Mouse (Mus musculus): ENCODE measurements around the gene Unc5cl. TPM values are rescaled to one million over a fixed set of nuclear protein-coding genes. Genes with fewer than 3 reads are reported as not detected.
A peak's percentile ranks its signal among the peaks of the same experiment; 100 is the strongest.
"Not testable (repeated sequence)": the region's sequence is repeated elsewhere in the genome, so short reads cannot be mapped to it uniquely, and the experiment has no call there.

Unc5cl gene
- total RNA-seq, 2 experiments from 2014 or later = not detected

- peak; percentile 87 for DNase-seq
Measured at GRCm38 (mm10) chr17:48467395-48468231, 12.9 kb downstream of the Unc5cl start.

DNA sequence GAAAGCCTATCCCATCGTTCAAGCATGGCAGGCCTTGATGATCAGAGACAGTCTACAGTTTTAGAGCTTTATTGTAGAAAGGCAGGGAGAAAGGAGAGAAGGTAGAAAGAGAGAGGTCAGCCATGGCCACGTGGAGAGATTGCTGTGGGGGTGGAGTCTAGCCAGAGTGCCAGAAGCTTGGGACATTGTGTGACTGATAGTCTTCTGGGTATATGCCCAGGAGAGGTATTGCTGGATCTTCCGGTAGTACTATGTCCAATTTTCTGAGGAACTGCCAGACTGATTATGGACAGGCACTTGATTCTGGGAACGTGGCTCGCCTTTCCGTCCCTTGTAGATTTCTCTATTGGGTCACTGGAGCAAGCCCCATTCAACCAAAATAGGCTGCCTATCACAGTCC is 19.6 kb downstream of the Unc5cl start:
- DNase-seq = not testable (repeated sequence)

- DNase-seq = no peak
Measured at GRCm38 (mm10) chr17:48475444-48475843, 20.7 kb downstream of the Unc5cl start.

DNA sequence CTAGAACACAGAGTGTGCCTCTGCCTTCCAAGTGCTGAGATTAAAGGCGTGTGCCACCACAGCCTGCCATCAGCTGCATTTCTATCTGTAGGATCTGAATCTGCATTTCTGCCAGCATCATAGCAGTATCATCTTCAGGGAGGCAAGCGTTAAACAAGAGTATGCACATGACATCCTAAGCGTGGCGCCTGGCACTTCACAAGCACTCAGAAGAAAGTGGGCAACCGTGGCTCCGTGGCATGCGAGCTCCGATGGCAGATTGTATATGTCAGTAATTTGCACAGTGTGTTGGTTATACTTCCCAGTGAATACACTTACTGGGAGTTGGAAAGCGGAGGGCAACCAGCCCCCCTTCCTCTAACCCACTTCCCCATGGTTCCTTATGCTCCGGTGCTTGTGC is 25.3 kb downstream of the Unc5cl start:
- no peak for DNase-seq

DNA sequence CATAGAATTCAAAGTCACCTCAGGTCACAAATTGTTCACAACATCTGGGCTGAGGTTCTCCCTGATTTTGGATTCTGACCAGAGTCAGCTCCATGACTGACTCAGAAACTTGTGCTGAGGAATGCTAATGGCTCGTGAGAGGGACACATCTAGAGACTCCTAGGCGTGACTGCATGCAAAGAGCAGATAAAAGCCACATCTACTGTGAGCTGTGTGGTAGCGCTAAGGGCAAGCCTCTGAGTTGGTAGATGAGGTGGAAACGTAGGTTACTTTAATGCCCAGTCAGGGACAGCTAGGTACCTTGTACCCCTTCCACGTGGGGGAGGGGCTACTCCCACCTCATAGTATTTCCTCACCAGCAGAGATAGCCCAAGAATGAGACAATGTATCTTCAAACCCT is 29.1 kb downstream of the Unc5cl start:
- DNase-seq = no peak

- no peak for DNase-seq
Measured at GRCm38 (mm10) chr17:48484191-48484590, 29.5 kb downstream of the Unc5cl start.

DNA sequence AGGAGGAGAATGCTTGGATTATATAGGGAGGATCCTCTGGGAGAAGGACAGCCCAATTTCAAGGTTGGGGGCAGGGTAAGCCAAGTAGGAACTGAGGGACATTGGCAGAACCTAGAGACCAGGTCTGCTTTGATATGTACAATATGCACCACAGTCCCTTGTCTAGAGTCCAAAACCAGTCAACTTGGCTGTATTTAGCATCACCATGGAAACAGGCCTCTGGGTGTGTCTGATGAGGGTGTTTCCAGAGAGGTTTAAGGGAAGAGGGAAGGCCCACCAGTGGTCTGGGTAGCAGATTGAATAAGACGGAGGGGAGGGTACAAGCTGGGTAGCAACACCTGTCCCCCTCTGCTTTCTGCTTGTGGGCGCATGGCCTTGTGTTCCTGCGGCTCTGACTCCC is 34.8 kb downstream of the Unc5cl start:
- DNase-seq = no peak

DNA sequence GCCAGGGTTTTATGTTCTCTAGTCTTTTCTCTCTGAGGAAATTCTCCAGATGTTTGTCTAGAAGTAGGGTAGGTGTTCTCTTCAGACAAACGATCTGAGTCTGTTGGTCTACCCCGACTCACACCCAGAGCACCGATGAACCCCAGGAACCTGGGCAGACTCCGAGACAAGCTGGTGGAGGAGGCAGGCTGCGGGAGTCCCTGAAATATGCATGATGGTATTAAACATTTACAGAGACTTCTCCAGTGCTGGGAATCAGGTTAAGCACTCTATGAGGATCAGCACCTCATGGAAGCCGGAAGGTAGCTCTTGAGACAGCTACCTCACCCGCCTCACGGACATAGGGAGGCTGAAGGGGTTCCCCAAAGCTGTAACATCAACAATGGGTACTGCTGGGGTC is 37.9 kb downstream of the Unc5cl start:
- no peak for DNase-seq

DNA sequence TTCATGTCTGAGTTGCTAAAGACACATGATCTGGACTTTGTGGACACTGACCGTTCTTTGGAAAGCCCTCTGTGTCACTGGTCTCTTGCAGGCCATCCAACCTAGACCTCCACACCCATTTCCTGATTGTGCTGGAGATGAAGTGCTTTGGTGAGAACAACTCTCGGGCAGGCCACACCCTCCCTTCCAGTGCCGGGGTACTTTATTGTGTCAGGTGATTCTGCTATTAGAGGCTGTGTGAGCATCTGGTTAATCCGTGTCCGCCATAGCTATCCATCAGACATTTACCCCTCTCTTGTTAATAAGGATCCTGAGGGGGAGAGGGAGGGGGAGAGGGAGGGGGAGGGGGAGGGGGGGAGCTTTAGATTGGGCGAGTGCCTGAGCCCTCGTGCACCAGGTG is 38.9 kb downstream of the Unc5cl start:
- no peak for DNase-seq

DNA sequence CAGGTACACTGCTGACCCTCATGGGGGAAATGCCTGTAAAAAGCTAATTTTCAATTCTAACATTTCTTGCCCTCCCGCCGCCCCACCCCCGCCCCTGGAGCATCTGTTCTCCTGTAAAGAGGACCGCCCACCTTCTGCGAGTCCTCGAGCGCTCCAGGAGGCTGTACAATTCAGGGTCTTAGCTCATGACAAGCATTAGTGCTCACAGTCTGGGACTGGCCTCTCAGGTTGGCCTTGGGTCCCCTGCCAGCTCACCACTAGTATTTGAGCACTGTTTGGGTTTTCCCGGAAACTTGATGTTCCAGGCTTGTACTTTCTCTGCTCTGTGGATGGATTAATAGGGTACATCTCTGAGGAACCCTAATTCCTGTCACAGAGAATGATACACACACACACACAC is 39.3 kb downstream of the Unc5cl start:
- no peak for DNase-seq

- no peak for DNase-seq
Measured at GRCm38 (mm10) chr17:48497986-48498385, 43.3 kb downstream of the Unc5cl start.

DNA sequence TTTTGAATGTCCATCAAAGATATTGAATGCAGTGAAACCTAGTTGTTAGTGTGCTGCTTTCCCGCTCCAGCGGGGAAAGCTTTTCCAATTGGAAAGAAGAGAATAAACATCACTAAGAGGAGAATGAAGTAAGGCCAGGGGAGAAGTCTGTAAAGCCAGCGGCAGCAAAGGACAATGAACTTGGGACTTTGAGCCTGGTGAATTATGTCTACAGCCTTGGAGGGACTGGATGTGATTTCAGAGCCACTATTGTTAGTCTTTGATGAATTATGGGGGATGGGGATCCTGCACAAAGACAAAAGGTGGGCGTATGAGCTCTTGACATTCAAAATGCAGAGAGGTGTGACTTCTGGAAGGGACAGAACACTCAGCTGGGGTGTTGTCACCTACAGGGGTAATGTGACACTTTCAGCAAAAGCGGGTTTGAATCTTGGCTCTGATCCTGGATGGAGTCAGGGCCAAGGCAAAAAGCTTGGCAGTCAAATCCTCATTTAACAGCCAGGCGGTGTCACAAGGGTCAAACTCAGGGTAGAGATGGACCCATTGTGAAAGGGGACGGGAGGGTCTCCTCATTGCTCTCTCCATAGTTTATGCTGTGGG is 46.2 kb downstream of the Unc5cl start:
- DNase-seq = no peak

- DNase-seq = no peak
Measured at GRCm38 (mm10) chr17:48505006-48505405, 50.3 kb downstream of the Unc5cl start.

GRCm38 (mm10) chr17:48506986-48507385 is 52.3 kb downstream of the Unc5cl start:
- no peak for DNase-seq

- DNase-seq = no peak
Measured at GRCm38 (mm10) chr17:48509596-48509995, 54.9 kb downstream of the Unc5cl start.

DNA sequence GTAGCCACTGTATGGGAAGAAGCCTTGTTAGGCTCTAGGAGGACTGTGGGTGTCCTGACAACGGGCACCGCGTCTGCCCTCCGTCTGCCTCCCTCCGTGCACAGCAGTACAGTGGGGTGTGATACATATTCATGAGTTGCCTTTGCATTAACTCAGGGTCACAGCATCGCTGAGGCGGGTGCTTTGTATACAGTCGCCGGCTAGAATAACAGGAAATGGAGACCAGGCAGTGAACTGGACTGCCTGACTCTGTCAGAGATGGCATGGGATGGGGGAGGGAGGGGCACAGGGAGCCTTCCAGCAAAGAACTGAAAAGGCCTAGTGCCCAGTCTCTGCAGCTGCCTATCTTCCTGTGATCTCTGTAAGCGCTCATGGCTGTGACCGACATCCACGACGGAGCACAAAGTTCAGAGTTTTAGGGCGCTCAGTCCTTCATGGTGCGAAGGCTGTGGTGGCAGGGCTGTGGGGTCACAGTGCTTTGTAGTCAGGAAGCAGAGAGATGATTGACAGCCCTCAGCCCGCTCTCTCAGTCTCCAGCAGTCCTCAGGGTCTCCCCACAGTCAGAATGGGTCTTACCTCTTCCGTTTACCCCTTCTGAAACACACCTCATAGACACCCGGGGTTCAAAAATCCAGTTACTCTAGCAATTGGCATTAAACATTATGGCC is 58.0 kb downstream of the Unc5cl start:
- DNase-seq = no peak

DNA sequence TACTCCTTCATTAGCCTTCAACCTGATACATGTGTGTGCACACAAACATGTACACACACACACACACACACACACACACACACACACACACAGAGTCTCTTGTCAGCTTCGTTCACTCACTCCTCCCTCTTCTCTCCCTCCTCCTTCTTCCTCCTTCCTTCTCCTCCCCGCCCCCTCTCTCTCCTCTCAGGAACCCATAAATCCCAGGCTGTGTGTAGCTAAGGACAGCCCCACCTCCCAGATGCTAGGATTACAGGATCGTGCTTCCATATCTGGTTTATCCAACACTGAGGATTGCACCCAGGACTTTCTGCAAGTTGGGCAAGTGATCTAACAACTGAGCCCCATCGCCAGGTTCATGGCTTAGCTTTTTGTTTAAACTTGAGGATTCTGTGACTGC is 59.9 kb downstream of the Unc5cl start:
- DNase-seq = no peak

- DNase-seq = no peak
Measured at GRCm38 (mm10) chr17:48519046-48519445, 64.3 kb downstream of the Unc5cl start.

DNA sequence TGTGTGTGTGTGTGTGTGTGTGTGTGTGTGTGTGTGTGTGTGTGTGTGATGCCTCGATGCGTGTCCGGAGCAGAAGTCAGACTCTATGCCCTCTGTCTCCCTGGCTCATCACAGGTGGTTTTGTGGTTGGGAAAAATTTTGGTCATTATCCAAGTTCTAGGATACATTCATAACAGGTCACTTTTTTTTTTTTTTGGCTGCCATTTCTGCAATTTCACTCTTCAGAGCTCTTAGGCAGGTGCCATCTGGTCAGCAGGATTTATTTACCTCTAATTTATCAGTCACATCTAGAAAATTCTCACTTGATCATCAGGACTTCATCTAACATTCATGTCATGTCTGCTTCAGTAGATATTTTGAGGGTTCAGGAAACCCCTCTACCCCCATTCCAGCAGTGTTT is 65.7 kb downstream of the Unc5cl start:
- DNase-seq = no peak

- no peak for DNase-seq
Measured at GRCm38 (mm10) chr17:48523056-48523455, 68.4 kb downstream of the Unc5cl start.

- no peak for DNase-seq
Measured at GRCm38 (mm10) chr17:48533844-48534705, 79.4 kb downstream of the Unc5cl start.

- DNase-seq = peak; percentile 33
Measured at GRCm38 (mm10) chr17:48538328-48538727, 83.6 kb downstream of the Unc5cl start.

All from gastrocnemius, postnatal 10 days (tissue).